Mouse (Mus musculus): Measurements from ENCODE around the gene Epc2. TPM values are rescaled to one million over a fixed set of nuclear protein-coding genes. Genes with fewer than 3 reads are reported as not detected.

Gene Epc2
- total RNA-seq, 1 experiment: 27.5 TPM

DNA sequence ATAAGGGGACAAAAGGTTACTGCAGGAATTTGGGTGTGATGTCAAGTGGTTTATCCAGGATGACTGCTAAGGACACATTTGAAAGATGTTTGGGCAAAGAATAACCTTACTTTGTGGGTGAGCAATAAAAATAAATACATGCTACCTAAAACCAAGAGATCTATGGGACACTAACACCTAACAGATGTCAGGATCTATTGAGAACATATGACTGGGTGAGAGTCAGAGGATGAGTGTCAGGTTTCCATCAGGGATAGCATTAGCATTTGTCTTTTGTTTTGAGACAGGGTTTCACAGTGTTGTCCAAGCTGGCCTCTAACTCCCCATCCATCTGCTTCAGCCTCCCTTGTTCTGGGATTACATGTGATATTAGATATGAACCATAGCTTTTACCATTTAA, 141.6 kb downstream of the Epc2 start:
- H3K4me1 ChIP-seq (ENCODE audit: control insufficient read depth in 2 of 2, insufficient read depth in 2 of 2, low read length in 2 of 2, poor library complexity in 1 of 2): peaks cover 0 to 4% of the 10 kb centered on the region in 2 experiments; a peak in 3 of 4 replicates
- no peaks in the 10 kb centered on the region for H3K36me3 ChIP-seq (ENCODE audit: control insufficient read depth, insufficient read depth, low read length, poor library complexity, severe bottlenecking)
- no peaks in the 10 kb centered on the region for H3K9me3 ChIP-seq (ENCODE audit: control insufficient read depth, insufficient read depth, low read depth, low read length)
- no peak overlapping the region for H3K4me3 ChIP-seq (ENCODE audit: insufficient read depth in 1 of 2, low read depth in 1 of 2, low read length in 2 of 2, poor library complexity in 1 of 2, severe bottlenecking in 1 of 2)
- TF ChIP-seq CHD2 (IDR thresholded peaks at IDR 0.05; ENCODE audit: low read depth, low read length): no peak
- TF ChIP-seq MAFK (IDR thresholded peaks at IDR 0.05; ENCODE audit: insufficient read depth, low read depth, low read length): no peak
- TF ChIP-seq ZC3H11A (IDR thresholded peaks at IDR 0.05; ENCODE audit: borderline replicate concordance, low read depth, low read length): no peak
- TF ChIP-seq ZNF384 (IDR thresholded peaks at IDR 0.05; ENCODE audit: low read depth, low read length): no peak
- TF ChIP-seq HCFC1 (IDR thresholded peaks at IDR 0.05; ENCODE audit: borderline replicate concordance, insufficient read depth, low read length): no peak
- no peak overlapping the region for H3K27ac ChIP-seq (ENCODE audit: insufficient read depth, low read depth, low read length, poor library complexity, severe bottlenecking)
- no peak overlapping the region for H3K9ac ChIP-seq (ENCODE audit: insufficient read depth, low read depth, low read length, poor library complexity, severe bottlenecking)
- in situ Hi-C loops (cut with MboI; ENCODE audit: low sequenced_read_pairs in 2 of 2, unreplicated experiment in 2 of 2): no loop called here
- no peak for DNase-seq (ENCODE audit: low read depth, low spot score)

DNA sequence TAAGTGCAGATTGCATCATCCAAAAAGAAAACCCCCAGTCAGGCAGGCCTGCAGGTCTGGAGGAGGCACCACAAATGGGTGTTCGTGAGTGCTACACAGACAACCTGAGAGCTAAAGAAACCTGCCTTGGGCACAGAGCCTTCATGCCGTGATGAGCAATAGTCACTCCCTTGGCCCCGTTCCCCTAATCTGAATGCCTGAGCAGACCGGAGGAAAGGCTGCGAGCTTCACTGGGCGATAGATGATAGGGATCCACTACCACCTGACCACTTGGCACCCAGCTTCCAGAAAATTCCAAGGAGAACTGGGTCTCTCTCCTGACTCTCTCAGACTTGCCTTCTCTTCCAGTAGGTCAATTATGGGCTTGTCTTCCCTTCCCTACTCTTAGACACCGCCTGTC, 143.6 kb downstream of the Epc2 start:
- no peaks in the 10 kb centered on the region for H3K9me3 ChIP-seq (ENCODE audit: control insufficient read depth, insufficient read depth, low read depth, low read length)
- no peak overlapping the region for H3K9ac ChIP-seq (ENCODE audit: insufficient read depth, low read depth, low read length, poor library complexity, severe bottlenecking)
- no peak for DNase-seq (ENCODE audit: low read depth, low spot score)
- H3K27ac ChIP-seq (ENCODE audit: insufficient read depth, low read depth, low read length, poor library complexity, severe bottlenecking): no peak overlapping the region
- H3K4me3 ChIP-seq (ENCODE audit: insufficient read depth in 1 of 2, low read depth in 1 of 2, low read length in 2 of 2, poor library complexity in 1 of 2, severe bottlenecking in 1 of 2): no peak overlapping the region
- peaks cover 0 to 4% of the 10 kb centered on the region in 2 experiments; a peak in 3 of 4 replicates for H3K4me1 ChIP-seq (ENCODE audit: control insufficient read depth in 2 of 2, insufficient read depth in 2 of 2, low read length in 2 of 2, poor library complexity in 1 of 2)
- H3K36me3 ChIP-seq (ENCODE audit: control insufficient read depth, insufficient read depth, low read length, poor library complexity, severe bottlenecking): no peaks in the 10 kb centered on the region
- in situ Hi-C loops (cut with MboI; ENCODE audit: low sequenced_read_pairs in 2 of 2, unreplicated experiment in 2 of 2): no loop called here
- TF ChIP-seq MAFK (IDR thresholded peaks at IDR 0.05; ENCODE audit: insufficient read depth, low read depth, low read length) (no peak), ZC3H11A (IDR thresholded peaks at IDR 0.05; ENCODE audit: borderline replicate concordance, low read depth, low read length) (no peak), CHD2 (IDR thresholded peaks at IDR 0.05; ENCODE audit: low read depth, low read length) (no peak), HCFC1 (IDR thresholded peaks at IDR 0.05; ENCODE audit: borderline replicate concordance, insufficient read depth, low read length) (no peak), ZNF384 (IDR thresholded peaks at IDR 0.05; ENCODE audit: low read depth, low read length) (no peak)

DNA sequence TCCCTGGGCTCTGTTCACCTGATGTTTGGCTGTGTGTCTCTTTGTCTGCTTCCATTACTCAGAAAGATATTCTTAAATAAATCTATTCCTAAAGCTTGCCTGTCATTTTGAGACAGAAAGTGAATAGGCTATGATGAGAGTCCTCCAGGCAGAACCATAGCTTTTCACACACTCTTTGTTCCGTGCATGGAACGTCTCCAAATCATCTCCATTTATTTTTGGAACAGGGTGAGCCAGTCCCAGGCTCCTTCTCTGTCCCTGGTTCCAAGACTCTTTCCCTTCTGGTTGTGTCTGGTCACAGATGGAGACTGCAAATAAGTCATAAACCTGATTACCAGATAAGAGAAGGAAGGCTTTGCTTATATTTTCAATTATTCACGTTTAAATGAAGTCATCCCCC, 145.0 kb downstream of the Epc2 start:
- Histone ChIP-seq H3K27ac (ENCODE audit: insufficient read depth, low read depth, low read length, poor library complexity, severe bottlenecking) (no peak overlapping the region), H3K9ac (ENCODE audit: insufficient read depth, low read depth, low read length, poor library complexity, severe bottlenecking) (no peak overlapping the region), H3K9me3 (ENCODE audit: control insufficient read depth, insufficient read depth, low read depth, low read length) (no peaks in the 10 kb centered on the region), H3K4me3 (ENCODE audit: insufficient read depth in 1 of 2, low read depth in 1 of 2, low read length in 2 of 2, poor library complexity in 1 of 2, severe bottlenecking in 1 of 2) (no peak overlapping the region), H3K4me1 (ENCODE audit: control insufficient read depth in 2 of 2, insufficient read depth in 2 of 2, low read length in 2 of 2, poor library complexity in 1 of 2) (peaks cover 0 to 4% of the 10 kb centered on the region in 2 experiments; a peak in 3 of 4 replicates), H3K36me3 (ENCODE audit: control insufficient read depth, insufficient read depth, low read length, poor library complexity, severe bottlenecking) (no peaks in the 10 kb centered on the region)
- in situ Hi-C loops (cut with MboI; ENCODE audit: low sequenced_read_pairs in 2 of 2, unreplicated experiment in 2 of 2): no loop called here
- TF ChIP-seq MAFK (IDR thresholded peaks at IDR 0.05; ENCODE audit: insufficient read depth, low read depth, low read length): no peak
- no peak for DNase-seq (ENCODE audit: low read depth, low spot score)

DNA sequence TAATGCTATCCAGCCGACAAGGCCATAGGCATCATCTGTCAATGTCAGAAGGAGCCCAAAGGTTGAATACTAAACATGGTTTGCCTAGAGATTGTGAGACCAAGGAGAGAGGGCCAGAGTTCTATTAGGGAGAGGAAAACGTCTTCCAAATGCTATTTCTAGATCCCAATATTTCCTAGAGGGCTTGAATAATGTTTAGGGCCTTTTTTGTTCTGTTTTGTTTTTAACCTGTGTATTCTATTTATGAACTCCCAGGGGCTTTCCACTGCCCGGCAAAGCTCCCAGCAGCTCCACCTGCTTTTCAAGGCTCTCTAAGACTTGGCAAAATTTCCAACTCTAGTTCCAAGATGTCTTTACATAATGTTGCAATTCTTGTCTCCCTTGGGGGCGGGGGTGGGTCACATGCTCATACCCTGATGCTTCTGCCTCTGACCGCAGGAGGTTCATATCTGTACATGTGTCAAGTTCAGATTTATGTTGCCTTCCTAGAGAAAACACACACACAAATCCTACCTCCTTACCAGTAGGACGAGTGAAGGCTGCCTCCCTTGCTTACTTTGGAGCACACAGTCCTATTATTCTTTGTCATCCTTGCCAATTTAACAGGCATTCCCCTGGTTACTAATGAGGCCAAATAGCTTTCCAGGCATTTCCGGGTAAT, 148.9 kb downstream of the Epc2 start:
- Histone ChIP-seq H3K9me3 (ENCODE audit: control insufficient read depth, insufficient read depth, low read depth, low read length) (peaks cover 5% of the 10 kb centered on the region; the same call in 1 of the 2 replicates), H3K4me1 (ENCODE audit: control insufficient read depth in 2 of 2, insufficient read depth in 2 of 2, low read length in 2 of 2, poor library complexity in 1 of 2) (no peaks in the 10 kb centered on the region), H3K36me3 (ENCODE audit: control insufficient read depth, insufficient read depth, low read length, poor library complexity, severe bottlenecking) (no peaks in the 10 kb centered on the region), H3K27ac (ENCODE audit: insufficient read depth, low read depth, low read length, poor library complexity, severe bottlenecking) (no peak overlapping the region), H3K9ac (ENCODE audit: insufficient read depth, low read depth, low read length, poor library complexity, severe bottlenecking) (no peak overlapping the region), H3K4me3 (ENCODE audit: insufficient read depth in 1 of 2, low read depth in 1 of 2, low read length in 2 of 2, poor library complexity in 1 of 2, severe bottlenecking in 1 of 2) (no peak overlapping the region)
- no peak for TF ChIP-seq ZNF384 (IDR thresholded peaks at IDR 0.05; ENCODE audit: low read depth, low read length)
- TF ChIP-seq CHD2 (IDR thresholded peaks at IDR 0.05; ENCODE audit: low read depth, low read length): no peak
- no peak for TF ChIP-seq MAFK (IDR thresholded peaks at IDR 0.05; ENCODE audit: insufficient read depth, low read depth, low read length)
- TF ChIP-seq HCFC1 (IDR thresholded peaks at IDR 0.05; ENCODE audit: borderline replicate concordance, insufficient read depth, low read length): no peak
- no peak for TF ChIP-seq ZC3H11A (IDR thresholded peaks at IDR 0.05; ENCODE audit: borderline replicate concordance, low read depth, low read length)
- no peak for DNase-seq (ENCODE audit: low read depth, low spot score)
- in situ Hi-C loops (cut with MboI; ENCODE audit: low sequenced_read_pairs in 2 of 2, unreplicated experiment in 2 of 2): no loop called here

Other genes with a start within 250 kb of the Epc2 start
- gene Kif5c, start 167.8 kb downstream of the Epc2 start, total RNA-seq (2012; rRNA removed): 34.2 and 37.3 TPM in 2 replicates

Data from ES-E14 (cell line).